Mouse (Mus musculus): ENCODE results near the gene Hsf2bp. TPM values are rescaled to one million over a fixed set of nuclear protein-coding genes. Genes with fewer than 3 reads are reported as not detected.

The Hsf2bp gene
- total RNA-seq, 2 experiments from 2014 or later = 0.76 to 0.83 TPM

- DNase-seq = no peak
- intact Hi-C loops (cut with DNase I) = no loop called here
These were observed 42.0 kb downstream of the Hsf2bp start for GRCm38 (mm10) chr17:31994132-31994531.

GRCm38 (mm10) chr17:31993354-31993753 lies 42.8 kb downstream of the Hsf2bp start:
- DNase-seq = no peak
- intact Hi-C loops (cut with DNase I) = no loop called here

- intact Hi-C loops (cut with DNase I) = no loop called here
- no peak for DNase-seq
These were observed 44.1 kb downstream of the Hsf2bp start for GRCm38 (mm10) chr17:31992004-31992403.

- no peak for DNase-seq
- intact Hi-C loops (cut with DNase I) = no loop called here
These were observed 47.1 kb downstream of the Hsf2bp start for GRCm38 (mm10) chr17:31989035-31989434.

GRCm38 (mm10) chr17:31986915-31987314 lies 49.2 kb downstream of the Hsf2bp start:
- intact Hi-C loops (cut with DNase I) = no loop called here
- DNase-seq = no peak

GRCm38 (mm10) chr17:31983491-31983890 lies 52.7 kb downstream of the Hsf2bp start:
- intact Hi-C loops (cut with DNase I) = no loop called here
- DNase-seq = no peak

GRCm38 (mm10) chr17:31982326-31983190 lies 53.6 kb downstream of the Hsf2bp start:
- intact Hi-C loops (cut with DNase I) = no loop called here
- peak; percentile 48 for DNase-seq

- intact Hi-C loops (cut with DNase I) = no loop called here
- DNase-seq = no peak
These were observed 56.3 kb downstream of the Hsf2bp start for GRCm38 (mm10) chr17:31979888-31980287.

GRCm38 (mm10) chr17:31977131-31977530 lies 59.0 kb downstream of the Hsf2bp start:
- no peak for DNase-seq
- intact Hi-C loops (cut with DNase I) = no loop called here

- intact Hi-C loops (cut with DNase I) = no loop called here
- DNase-seq = no peak
These were observed 59.6 kb downstream of the Hsf2bp start for GRCm38 (mm10) chr17:31976501-31976900.

- intact Hi-C loops (cut with DNase I) = no loop called here
These were observed 61.5 kb downstream of the Hsf2bp start for GRCm38 (mm10) chr17:31974694-31975093.

GRCm38 (mm10) chr17:31973664-31974230 lies 62.4 kb downstream of the Hsf2bp start:
- no peak for DNase-seq
- intact Hi-C loops (cut with DNase I) = no loop called here

More at GRCm38 (mm10) chr17:31974694-31975093, 61.5 kb downstream of the Hsf2bp start:
- no peak for DNase-seq

- DNase-seq = no peak
- intact Hi-C loops (cut with DNase I) = no loop called here
These were observed 65.3 kb downstream of the Hsf2bp start for GRCm38 (mm10) chr17:31970890-31971289.

- no peak for DNase-seq
- intact Hi-C loops (cut with DNase I) = no loop called here
These were observed 67.3 kb downstream of the Hsf2bp start for GRCm38 (mm10) chr17:31968801-31969200.

- DNase-seq = no peak
- intact Hi-C loops (cut with DNase I) = no loop called here
These were observed 68.8 kb downstream of the Hsf2bp start for GRCm38 (mm10) chr17:31967311-31967710.

- intact Hi-C loops (cut with DNase I) = no loop called here
- no peak for DNase-seq
These were observed 69.6 kb downstream of the Hsf2bp start for GRCm38 (mm10) chr17:31966566-31966965.

GRCm38 (mm10) chr17:31965623-31966022 lies 70.5 kb downstream of the Hsf2bp start:
- peak; percentile 36 to 50 for DNase-seq
- intact Hi-C loops (cut with DNase I) = no loop called here

GRCm38 (mm10) chr17:31962930-31963329 lies 73.2 kb downstream of the Hsf2bp start:
- no peak for DNase-seq
- intact Hi-C loops (cut with DNase I) = no loop called here

GRCm38 (mm10) chr17:31962281-31962680 lies 73.9 kb downstream of the Hsf2bp start:
- intact Hi-C loops (cut with DNase I) = no loop called here
- no peak for DNase-seq

GRCm38 (mm10) chr17:31954551-31955140 lies 81.5 kb downstream of the Hsf2bp start:
- DNase-seq = no peak
- intact Hi-C loops (cut with DNase I) = no loop called here

- intact Hi-C loops (cut with DNase I) = no loop called here
- DNase-seq = no peak
These were observed 87.1 kb downstream of the Hsf2bp start for GRCm38 (mm10) chr17:31949076-31949475.

GRCm38 (mm10) chr17:31946436-31946835 lies 89.7 kb downstream of the Hsf2bp start:
- intact Hi-C loops (cut with DNase I) = no loop called here

More at GRCm38 (mm10) chr17:31946436-31946835, 89.7 kb downstream of the Hsf2bp start:
- no peak for DNase-seq
